Comparison of ENCODE assay signal across 22 mouse cellular contexts in genomic region chr4:64260188-64260444, GRCm38 (mm10).
DNase-seq lines count a peak whose midpoint lies in the region; ATAC-seq and TF ChIP-seq lines count a peak whose summit lies in the region.
"Had no signal": no experiment of that assay in that cellular context is flagged by ENCODE, and none has a peak within 500 bp of the region (broad histone marks: within the 10 kb centered on the region; RNA-seq: fewer than 3 reads in every experiment).

No protein-coding gene starts in this region.

- no peaks in the 10 kb centered on the region for H3K36me3 ChIP-seq in forebrain, embryonic 14.5 days (ENCODE audit: control insufficient read depth, insufficient read depth, low read length)
- H3K36me3 ChIP-seq in forebrain, embryonic 11.5 days (ENCODE audit: control insufficient read depth, insufficient read depth, low read length), result no peaks in the 10 kb centered on the region
- no peaks in the 10 kb centered on the region for H3K36me3 ChIP-seq in hindbrain, embryonic 12.5 days
- H3K36me3 ChIP-seq in hindbrain, postnatal 0 days (ENCODE audit: insufficient read depth, low read length), result no peaks in the 10 kb centered on the region
- H3K36me3 ChIP-seq in neural tube, embryonic 13.5 days, result no peaks in the 10 kb centered on the region
- H3K36me3 ChIP-seq: heart, embryonic 12.5 days; heart, embryonic 15.5 days; hindbrain, embryonic 15.5 days; intestine, embryonic 15.5 days had no signal

- no peaks in the 10 kb centered on the region for H3K4me1 ChIP-seq in forebrain, embryonic 14.5 days (ENCODE audit: control insufficient read depth, insufficient read depth, low read length)
- no peaks in the 10 kb centered on the region for H3K4me1 ChIP-seq in forebrain, embryonic 11.5 days (replicated peaks; ENCODE audit: control insufficient read depth, insufficient read depth, low read length)
- no peaks in the 10 kb centered on the region for H3K4me1 ChIP-seq in hindbrain, embryonic 12.5 days
- no peaks in the 10 kb centered on the region for H3K4me1 ChIP-seq in hindbrain, postnatal 0 days (ENCODE audit: insufficient read depth, low read length)
- no peaks in the 10 kb centered on the region for H3K4me1 ChIP-seq in neural tube, embryonic 13.5 days (replicated peaks)
- H3K4me1 ChIP-seq: heart, embryonic 12.5 days; heart, embryonic 15.5 days; hindbrain, embryonic 15.5 days; intestine, embryonic 15.5 days had no signal

- H3K9ac ChIP-seq in forebrain, embryonic 14.5 days (ENCODE audit: low read length), result no peak overlapping the region
- H3K9ac ChIP-seq in forebrain, embryonic 11.5 days (ENCODE audit: low read length), result no peak overlapping the region
- no peak overlapping the region for H3K9ac ChIP-seq in hindbrain, embryonic 12.5 days
- no peak overlapping the region for H3K9ac ChIP-seq in hindbrain, postnatal 0 days (replicated peaks; ENCODE audit: low read length)
- no peak overlapping the region for H3K9ac ChIP-seq in neural tube, embryonic 13.5 days
- H3K9ac ChIP-seq: heart, embryonic 12.5 days; heart, embryonic 15.5 days; hindbrain, embryonic 15.5 days; intestine, embryonic 15.5 days had no signal

- H3K4me3 ChIP-seq in forebrain, embryonic 14.5 days (ENCODE audit: low read depth, low read length), result no peak overlapping the region
- no peak overlapping the region for H3K4me3 ChIP-seq in forebrain, embryonic 11.5 days (ENCODE audit: low read depth, low read length)
- H3K4me3 ChIP-seq in hindbrain, embryonic 12.5 days, result no peak overlapping the region
- H3K4me3 ChIP-seq in hindbrain, postnatal 0 days (ENCODE audit: low read length), result no peak overlapping the region
- no peak overlapping the region for H3K4me3 ChIP-seq in neural tube, embryonic 13.5 days
- H3K4me3 ChIP-seq: heart, embryonic 12.5 days; heart, embryonic 15.5 days; hindbrain, embryonic 15.5 days; intestine, embryonic 15.5 days had no signal

- no peaks in the 10 kb centered on the region for H3K9me3 ChIP-seq in forebrain, embryonic 14.5 days (replicated peaks; ENCODE audit: control insufficient read depth, low read length)
- H3K9me3 ChIP-seq in forebrain, embryonic 11.5 days (ENCODE audit: control insufficient read depth, low read length), result no peaks in the 10 kb centered on the region
- no peaks in the 10 kb centered on the region for H3K9me3 ChIP-seq in hindbrain, embryonic 12.5 days (replicated peaks)
- H3K9me3 ChIP-seq in hindbrain, postnatal 0 days (ENCODE audit: low read length), result no peaks in the 10 kb centered on the region
- no peaks in the 10 kb centered on the region for H3K9me3 ChIP-seq in neural tube, embryonic 13.5 days
- H3K9me3 ChIP-seq: heart, embryonic 12.5 days; heart, embryonic 15.5 days; hindbrain, embryonic 15.5 days; intestine, embryonic 15.5 days had no signal

- no peak overlapping the region for H3K4me2 ChIP-seq in forebrain, embryonic 14.5 days (ENCODE audit: low read length)
- no peak overlapping the region for H3K4me2 ChIP-seq in forebrain, embryonic 11.5 days (ENCODE audit: low read depth, low read length, severe bottlenecking)
- H3K4me2 ChIP-seq in hindbrain, embryonic 12.5 days (replicated peaks), result no peak overlapping the region
- no peak overlapping the region for H3K4me2 ChIP-seq in hindbrain, postnatal 0 days (ENCODE audit: low read depth, low read length)
- H3K4me2 ChIP-seq in neural tube, embryonic 13.5 days, result no peak overlapping the region
- H3K4me2 ChIP-seq: heart, embryonic 12.5 days; heart, embryonic 15.5 days; hindbrain, embryonic 15.5 days; intestine, embryonic 15.5 days had no signal

- H3K27me3 ChIP-seq in forebrain, embryonic 14.5 days (replicated peaks; ENCODE audit: control insufficient read depth, insufficient read depth, low read length), result no peaks in the 10 kb centered on the region
- no peaks in the 10 kb centered on the region for H3K27me3 ChIP-seq in forebrain, embryonic 11.5 days (ENCODE audit: control insufficient read depth, insufficient read depth, low read length)
- no peaks in the 10 kb centered on the region for H3K27me3 ChIP-seq in hindbrain, embryonic 12.5 days
- no peaks in the 10 kb centered on the region for H3K27me3 ChIP-seq in hindbrain, postnatal 0 days (ENCODE audit: insufficient read depth, low read length)
- H3K27me3 ChIP-seq in neural tube, embryonic 13.5 days, result no peaks in the 10 kb centered on the region
- H3K27me3 ChIP-seq: heart, embryonic 12.5 days; heart, embryonic 15.5 days; hindbrain, embryonic 15.5 days; intestine, embryonic 15.5 days had no signal

- TF ChIP-seq CTCF in hindbrain, postnatal 0 days (IDR thresholded peaks at IDR 0.05; ENCODE audit: low read depth), result no peak

- H3K27ac ChIP-seq in forebrain, embryonic 14.5 days (ENCODE audit: low read depth, low read length), result no peak overlapping the region
- H3K27ac ChIP-seq in forebrain, embryonic 11.5 days (ENCODE audit: low read depth, low read length), result no peak overlapping the region
- H3K27ac ChIP-seq in hindbrain, embryonic 12.5 days, result no peak overlapping the region
- H3K27ac ChIP-seq in hindbrain, postnatal 0 days, result no peak overlapping the region
- no peak overlapping the region for H3K27ac ChIP-seq in neural tube, embryonic 13.5 days (replicated peaks)
- H3K27ac ChIP-seq: heart, embryonic 15.5 days; hindbrain, embryonic 15.5 days; intestine, embryonic 15.5 days had no signal

- peak; percentile 7 for DNase-seq in forebrain, embryonic 14.5 days (ENCODE audit: low spot score)
- DNase-seq in forebrain, embryonic 11.5 days (ENCODE audit: low spot score), result no peak
- no peak for DNase-seq in hindbrain, postnatal 0 days (ENCODE audit: low spot score)
- no peak for DNase-seq in neural tube, embryonic 10.5 days (ENCODE audit: extremely low spot score, low spot score)
- DNase-seq: adrenal gland, adult 2 months; adrenal gland, postnatal 14 days; cerebellum, adult 11-12 months; cerebellum, adult 8-10 months; cerebellum, postnatal 10 days; gastrocnemius, postnatal 25 days; heart, adult 18-20 months; heart, postnatal 10 days; heart, postnatal 36 days; kidney, adult 11 months; kidney, adult 8-10 months had no signal

- ATAC-seq in forebrain, embryonic 14.5 days, result no peak; the same call in 1 of the 2 replicates
- no peak for ATAC-seq in forebrain, embryonic 11.5 days (replicated peaks; ENCODE audit: low FRiP score)
- peak; percentile 71 for ATAC-seq in hindbrain, embryonic 12.5 days (ENCODE audit: low FRiP score)
- ATAC-seq in hindbrain, postnatal 0 days, result no peak
- 0 out of 2 replicates have a peak, but pooled peaks have one; percentile 15 for ATAC-seq in neural tube, embryonic 13.5 days (ENCODE audit: low read depth)
- ATAC-seq: CD4-positive, CD25-positive, alpha-beta regulatory T cell, adult 4 months; intestine, embryonic 15.5 days had no signal

Comparison
In these comparisons a context has a peak if more than half of its experiments do, and no peak if none do; other contexts are left out.
1. ATAC-seq: peak in hindbrain, embryonic 12.5 days (single experiment) and neural tube, embryonic 13.5 days (single experiment); none in forebrain, embryonic 14.5 days (single experiment), forebrain, embryonic 11.5 days (single experiment) and hindbrain, postnatal 0 days (single experiment).